Mouse (Mus musculus) cortical plate, adult 2 months (tissue): ENCODE measurements around the gene 1700029H14Rik.

Experiments used
- CTCF ChIP-seq: fragments of 200-500 bp; IDR thresholded peaks from 2 replicates; pipeline ENCODE4 v1.5.1; 2011; ENCODE audit warnings: mild to moderate bottlenecking, control low read depth, low read length; ENCODE audit not compliant: insufficient read depth; ENCODE audit errors: extremely low read depth
- POLR2A ChIP-seq: fragments of 200-500 bp; IDR thresholded peaks from 2 replicates; pipeline ENCODE4 v1.6.1; 2011; ENCODE audit warnings: mild to moderate bottlenecking, low read length, control low read depth; ENCODE audit not compliant: insufficient read depth; ENCODE audit errors: extremely low read depth

GRCm38 (mm10) chr8:13516728-13517127, 45.5 kb downstream of the 1700029H14Rik start:
- no peak for TF ChIP-seq CTCF
- no peak for TF ChIP-seq POLR2A
